Mouse (Mus musculus) myocyte (in vitro differentiated cells): ENCODE measurements around the gene Psmb11. TPM values are rescaled to one million over a fixed set of nuclear protein-coding genes. Genes with fewer than 3 reads are reported as not detected.

Experiments used
- H3K27me3 ChIP-seq: one replicate; pipeline ENCODE4 v1.6.1; 2011; ENCODE audit not compliant: control insufficient read depth, insufficient read depth, insufficient read length
- H3K36me3 ChIP-seq: one replicate; pipeline ENCODE4 v1.6.1; 2011; ENCODE audit not compliant: control insufficient read depth, insufficient read depth
- H3K4me2 ChIP-seq: one replicate; pipeline ENCODE4 v1.6.1; 2011; ENCODE audit warnings: low read depth, control low read depth
- H3K4me3 ChIP-seq: one replicate; pipeline ENCODE4 v1.5.1; 2011; ENCODE audit warnings: mild to moderate bottlenecking, control low read depth, moderate library complexity
- H3K79me2 ChIP-seq: one replicate; pipeline ENCODE4 v1.6.1; 2011; ENCODE audit not compliant: control insufficient read depth, insufficient read depth
- H3ac ChIP-seq: one replicate; pipeline ENCODE4 v1.6.1; 2011; ENCODE audit not compliant: control insufficient read depth, insufficient read length
- CEBPB ChIP-seq: IDR thresholded peaks from 2 replicates; pipeline ENCODE4 v1.6.1; 2011; ENCODE audit warnings: mild to moderate bottlenecking, moderate library complexity; ENCODE audit not compliant: poor library complexity, insufficient read depth, severe bottlenecking
- E2F4 ChIP-seq: IDR thresholded peaks from one replicate; pipeline ENCODE4 v1.6.1; 2011; ENCODE audit warnings: mild to moderate bottlenecking, control low read depth, moderate library complexity; ENCODE audit not compliant: insufficient read depth
- MAX ChIP-seq: IDR thresholded peaks from one replicate; pipeline ENCODE4 v1.6.1; 2011; ENCODE audit warnings: low read depth, mild to moderate bottlenecking, control low read depth
- MYOD1 ChIP-seq, 3 experiments: IDR thresholded peaks; one replicate each; pipeline ENCODE4 v1.6.1; 2011; ENCODE audit warnings: control low read depth in 2 of 3, low read depth in 2 of 3, mild to moderate bottlenecking in 2 of 3, moderate library complexity in 1 of 3; ENCODE audit not compliant: insufficient read length in 2 of 3, control insufficient read depth in 1 of 3
- MYOG ChIP-seq, 3 experiments: IDR thresholded peaks; one replicate each; pipeline ENCODE4 v1.6.1; 2011; ENCODE audit warnings: control low read depth in 2 of 3, low read depth in 2 of 3, mild to moderate bottlenecking in 2 of 3; ENCODE audit not compliant: insufficient read length in 2 of 3, control insufficient read depth in 1 of 3, insufficient read depth in 1 of 3
- POLR2A ChIP-seq: IDR thresholded peaks from one replicate; pipeline ENCODE4 v1.6.1; 2011; ENCODE audit warnings: low read depth, mild to moderate bottlenecking, control low read depth, moderate library complexity; ENCODE audit not compliant: insufficient read length
- POLR2AphosphoS2 ChIP-seq: IDR thresholded peaks from one replicate; pipeline ENCODE4 v1.6.1; 2011; ENCODE audit warnings: low read depth, control low read depth; ENCODE audit not compliant: insufficient read length
- REST ChIP-seq: IDR thresholded peaks from one replicate; pipeline ENCODE4 v1.6.1; 2011; ENCODE audit warnings: mild to moderate bottlenecking, control low read depth, moderate library complexity; ENCODE audit not compliant: insufficient read depth, insufficient read length
- SRF ChIP-seq: IDR thresholded peaks from one replicate; pipeline ENCODE4 v1.6.1; 2011; ENCODE audit warnings: low read depth; ENCODE audit not compliant: control insufficient read depth, insufficient read length
- TCF12 ChIP-seq: IDR thresholded peaks from one replicate; pipeline ENCODE4 v1.6.1; 2011; ENCODE audit warnings: mild to moderate bottlenecking, control low read depth; ENCODE audit not compliant: poor library complexity, insufficient read depth, severe bottlenecking
- TCF3 ChIP-seq: IDR thresholded peaks from one replicate; pipeline ENCODE4 v1.6.1; 2011; ENCODE audit warnings: low read depth, control low read depth; ENCODE audit not compliant: insufficient read length
- USF1 ChIP-seq: IDR thresholded peaks from one replicate; pipeline ENCODE4 v1.6.1; 2011; ENCODE audit warnings: low read depth, mild to moderate bottlenecking, control low read depth, moderate library complexity
- polyA plus RNA-seq: library from polyadenylated mRNA; unstranded; fragments of >200 nt; fragmentation: generic; extraction: Trizol; gene quantifications from one replicate; pipeline ENCODE4 v1.2.1, GENCODE M21; 2012; ENCODE audit warnings: missing spikeins

Gene Psmb11
- polyA plus RNA-seq, result not detected

GRCm38 (mm10) chr14:54621133-54621532, at the start of gene Psmb11:
Gene Psmb11 (plus strand): TSS chr14:54621433.
- H3K27me3 ChIP-seq, result no peaks in the 10 kb centered on the region
- TF ChIP-seq MYOD1 (IDR thresholded peaks at IDR 0.05; ENCODE audit: control insufficient read depth in 1 of 3, insufficient read length in 2 of 3, low read depth in 2 of 3) (no peak), TCF3 (no peak), TCF12 (no peak), REST (no peak), POLR2AphosphoS2 (no peak), CEBPB (no peak)
- H3ac ChIP-seq, result no peak within 1 kb of the TSS
- H3K79me2 ChIP-seq, result peaks cover 14% of the 10 kb centered on the region
- H3K36me3 ChIP-seq, result no peaks in the 10 kb centered on the region
- H3K4me2 ChIP-seq, result no peak within 1 kb of the TSS
- H3K4me3 ChIP-seq, result no peak within 1 kb of the TSS

- H3K4me2 ChIP-seq, result peak overlapping the region; percentile 51
- H3ac ChIP-seq, result no peak overlapping the region
- peaks cover 52% of the 10 kb centered on the region for H3K79me2 ChIP-seq
- no peak overlapping the region for H3K4me3 ChIP-seq
- TF ChIP-seq SRF (no peak), USF1 (no peak), MYOD1 (IDR thresholded peaks at IDR 0.05; ENCODE audit: control insufficient read depth in 1 of 3, insufficient read length in 2 of 3, low read depth in 2 of 3) (no peak), CEBPB (no peak), POLR2AphosphoS2 (no peak), TCF12 (no peak), MYOG (IDR thresholded peaks at IDR 0.05; ENCODE audit: control insufficient read depth in 1 of 3, insufficient read depth in 1 of 3, insufficient read length in 2 of 3, low read depth in 2 of 3) (no peak), E2F4 (no peak), POLR2A (no peak), REST (no peak), MAX (no peak), TCF3 (no peak)
- peaks cover 12% of the 10 kb centered on the region for H3K36me3 ChIP-seq
- H3K27me3 ChIP-seq, result no peaks in the 10 kb centered on the region
Measured at GRCm38 (mm10) chr14:54572122-54572521, 49.1 kb upstream of the Psmb11 start.

GRCm38 (mm10) chr14:54572790-54573736, 48.2 kb upstream of the Psmb11 start:
- H3K36me3 ChIP-seq, result peaks cover 12% of the 10 kb centered on the region
- TF ChIP-seq TCF12 (no peak), TCF3 (no peak), E2F4 (no peak), MYOD1 (IDR thresholded peaks at IDR 0.05; ENCODE audit: control insufficient read depth in 1 of 3, insufficient read length in 2 of 3, low read depth in 2 of 3) (peak in 1 of 3 experiments; percentile 53), REST (no peak), POLR2A (peak; percentile 41), USF1 (no peak), MAX (no peak), SRF (no peak), CEBPB (no peak), MYOG (IDR thresholded peaks at IDR 0.05; ENCODE audit: control insufficient read depth in 1 of 3, insufficient read depth in 1 of 3, insufficient read length in 2 of 3, low read depth in 2 of 3) (no peak), POLR2AphosphoS2 (peak; percentile 43)

GRCm38 (mm10) chr14:54574253-54574652, 47.0 kb upstream of the Psmb11 start:
- peak overlapping the region; percentile 95 for H3ac ChIP-seq
- peaks cover under 1% of the 10 kb centered on the region for H3K36me3 ChIP-seq
- H3K4me2 ChIP-seq, result peak overlapping the region; percentile 99
- no peaks in the 10 kb centered on the region for H3K27me3 ChIP-seq
- no peak for TF ChIP-seq CEBPB
- TF ChIP-seq TCF3, result peak; percentile 58
- peak; percentile 49 to 98 (median 93) for TF ChIP-seq MYOG (IDR thresholded peaks at IDR 0.05; ENCODE audit: control insufficient read depth in 1 of 3, insufficient read depth in 1 of 3, insufficient read length in 2 of 3, low read depth in 2 of 3)
- peak in 2 of 3 experiments; percentile 87 to 88 for TF ChIP-seq MYOD1 (IDR thresholded peaks at IDR 0.05; ENCODE audit: control insufficient read depth in 1 of 3, insufficient read length in 2 of 3, low read depth in 2 of 3)
- TF ChIP-seq TCF12, result peak; percentile 46
- peak; percentile 39 for TF ChIP-seq POLR2A
- peak overlapping the region; percentile 97 for H3K4me3 ChIP-seq
- peaks cover 54% of the 10 kb centered on the region for H3K79me2 ChIP-seq

More at GRCm38 (mm10) chr14:54572790-54573736, 48.2 kb upstream of the Psmb11 start:
- Histone ChIP-seq H3K79me2 (peaks cover 54% of the 10 kb centered on the region), H3K4me3 (peak overlapping the region; percentile 97), H3K27me3 (no peaks in the 10 kb centered on the region), H3K4me2 (peak overlapping the region; percentile 99), H3ac (peak overlapping the region; percentile 95)
